In genomic region chr11:59308164-59308542, GRCm38 (mm10) we compare ENCODE assay signal across 8 mouse cellular contexts. TPM values are rescaled to one million over a fixed set of nuclear protein-coding genes. Genes with fewer than 3 reads are reported as not detected.
DNase-seq lines count a peak whose midpoint lies in the region; ATAC-seq and TF ChIP-seq lines count a peak whose summit lies in the region.

No protein-coding gene starts in this region.

- H3K27ac ChIP-seq in kidney, postnatal 0 days = no peak overlapping the region
- H3K27ac ChIP-seq in embryonic facial prominence, embryonic 15.5 days (replicated peaks) = peak overlapping the region; percentile 55; the same call in 1 of the 2 replicates
- peak overlapping the region; percentile 58; the same call in 1 of the 2 replicates for H3K27ac ChIP-seq in hindbrain, embryonic 13.5 days
- H3K27ac ChIP-seq in neural tube, embryonic 13.5 days (replicated peaks) = no peak overlapping the region

- no peaks in the 10 kb centered on the region for H3K9me3 ChIP-seq in kidney, postnatal 0 days (replicated peaks; ENCODE audit: low read length)
- H3K9me3 ChIP-seq in embryonic facial prominence, embryonic 15.5 days (replicated peaks) = no peaks in the 10 kb centered on the region
- H3K9me3 ChIP-seq in hindbrain, embryonic 13.5 days = no peaks in the 10 kb centered on the region
- no peaks in the 10 kb centered on the region for H3K9me3 ChIP-seq in neural tube, embryonic 13.5 days

- no peak for DNase-seq in kidney, postnatal 0 days (ENCODE audit: low spot score)
- DNase-seq in kidney, adult 8-10 months = no peak
- no peak for DNase-seq in urinary bladder, adult 18-20 months (ENCODE audit: low spot score in 2 of 2)
- DNase-seq in thymus, postnatal 25 days = no peak
- no peak for DNase-seq in layer of hippocampus, adult 9-10 months (ENCODE audit: low spot score)

- peaks cover 13% of the 10 kb centered on the region for H3K27me3 ChIP-seq in kidney, postnatal 0 days (ENCODE audit: insufficient read depth, low read length)
- peaks cover 47% of the 10 kb centered on the region for H3K27me3 ChIP-seq in embryonic facial prominence, embryonic 15.5 days
- peaks cover 91% of the 10 kb centered on the region for H3K27me3 ChIP-seq in hindbrain, embryonic 13.5 days
- H3K27me3 ChIP-seq in neural tube, embryonic 13.5 days = peaks cover 70% of the 10 kb centered on the region

- H3K4me1 ChIP-seq in kidney, postnatal 0 days (replicated peaks; ENCODE audit: insufficient read depth, low read length) = peaks cover 24% of the 10 kb centered on the region
- H3K4me1 ChIP-seq in embryonic facial prominence, embryonic 15.5 days = peaks cover 73% of the 10 kb centered on the region
- peaks cover 66% of the 10 kb centered on the region for H3K4me1 ChIP-seq in hindbrain, embryonic 13.5 days (replicated peaks)
- H3K4me1 ChIP-seq in neural tube, embryonic 13.5 days (replicated peaks) = peaks cover 51% of the 10 kb centered on the region

- 25% methylated on average over 12 of the region's 12 CpGs for WGBS in kidney, postnatal 0 days
- WGBS in embryonic facial prominence, embryonic 15.5 days = 21% methylated on average over 12 of the region's 12 CpGs
- 28% methylated on average over 12 of the region's 12 CpGs for WGBS in hindbrain, embryonic 13.5 days
- 29% methylated on average over 12 of the region's 12 CpGs for WGBS in neural tube, embryonic 13.5 days

- H3K36me3 ChIP-seq in kidney, postnatal 0 days (ENCODE audit: insufficient read depth, low read length) = no peaks in the 10 kb centered on the region
- H3K36me3 ChIP-seq in embryonic facial prominence, embryonic 15.5 days = no peaks in the 10 kb centered on the region
- H3K36me3 ChIP-seq in hindbrain, embryonic 13.5 days = no peaks in the 10 kb centered on the region
- no peaks in the 10 kb centered on the region for H3K36me3 ChIP-seq in neural tube, embryonic 13.5 days

- no peak for ATAC-seq in kidney, postnatal 0 days (replicated peaks; ENCODE audit: low FRiP score, low read depth)
- ATAC-seq in embryonic facial prominence, embryonic 15.5 days (ENCODE audit: insufficient number of reproducible peaks, low FRiP score, low TSS enrichment, low read depth) = no peak
- ATAC-seq in hindbrain, embryonic 13.5 days (ENCODE audit: low FRiP score) = no peak
- ATAC-seq in neural tube, embryonic 13.5 days (ENCODE audit: low read depth) = no peak

- no peak overlapping the region for H3K4me3 ChIP-seq in kidney, postnatal 0 days (replicated peaks; ENCODE audit: low read depth, low read length)
- peak overlapping the region; percentile 72 for H3K4me3 ChIP-seq in embryonic facial prominence, embryonic 15.5 days (replicated peaks)
- H3K4me3 ChIP-seq in hindbrain, embryonic 13.5 days = peak overlapping the region; percentile 57
- H3K4me3 ChIP-seq in neural tube, embryonic 13.5 days = peak overlapping the region; percentile 55

- H3K4me2 ChIP-seq in kidney, postnatal 0 days (ENCODE audit: low read length) = peak overlapping the region; percentile 94; the same call in 1 of the 2 replicates
- H3K4me2 ChIP-seq in embryonic facial prominence, embryonic 15.5 days (replicated peaks) = peak overlapping the region; percentile 95
- peak overlapping the region; percentile 86 for H3K4me2 ChIP-seq in hindbrain, embryonic 13.5 days
- H3K4me2 ChIP-seq in neural tube, embryonic 13.5 days = peak overlapping the region; percentile 83

- H3K9ac ChIP-seq in kidney, postnatal 0 days (ENCODE audit: low read depth, low read length) = no peak overlapping the region
- no peak overlapping the region for H3K9ac ChIP-seq in embryonic facial prominence, embryonic 15.5 days
- H3K9ac ChIP-seq in hindbrain, embryonic 13.5 days = peak overlapping the region; percentile 49
- peak overlapping the region; percentile 52 for H3K9ac ChIP-seq in neural tube, embryonic 13.5 days

- no peak for TF ChIP-seq CTCF in kidney, postnatal 0 days (IDR thresholded peaks at IDR 0.05; ENCODE audit: low read depth)

RNA-seq across cellular contexts. Expression of gene Wnt9a, which starts 1.4 kb away (rescaled TPM):
- polyA plus RNA-seq in kidney, postnatal 0 days (2015; fragmentation: Nextera tagmentation; extraction: Ambion mirVana) = 1.0 and 1.1 TPM in 2 replicates
- 7.0 and 8.5 TPM in 2 replicates for polyA plus RNA-seq in embryonic facial prominence, embryonic 15.5 days (2015; fragmentation: Nextera tagmentation; extraction: Ambion mirVana)
- polyA plus RNA-seq in hindbrain, embryonic 13.5 days (2015; fragmentation: Nextera tagmentation; extraction: Ambion mirVana) = 3.6 and 5.0 TPM in 2 replicates
- 3.6 and 3.8 TPM in 2 replicates for polyA plus RNA-seq in neural tube, embryonic 13.5 days (2015; fragmentation: Nextera tagmentation; extraction: Ambion mirVana)

RNA-seq across cellular contexts. Expression of gene Wnt3a, which starts 17.6 kb away (rescaled TPM):
- not detected in 2 replicates for polyA plus RNA-seq in kidney, postnatal 0 days (2015; fragmentation: Nextera tagmentation; extraction: Ambion mirVana)
- 2.5 and 3.4 TPM in 2 replicates for polyA plus RNA-seq in embryonic facial prominence, embryonic 15.5 days (2015; fragmentation: Nextera tagmentation; extraction: Ambion mirVana)
- polyA plus RNA-seq in hindbrain, embryonic 13.5 days (2015; fragmentation: Nextera tagmentation; extraction: Ambion mirVana) = 1.4 and 4.1 TPM in 2 replicates
- 1.2 and 1.7 TPM in 2 replicates for polyA plus RNA-seq in neural tube, embryonic 13.5 days (2015; fragmentation: Nextera tagmentation; extraction: Ambion mirVana)

Comparison
In these comparisons a context has a peak if more than half of its experiments do, and no peak if none do; other contexts are left out.
1. H3K27ac ChIP-seq: peak in embryonic facial prominence, embryonic 15.5 days (single experiment) and hindbrain, embryonic 13.5 days (single experiment); none in kidney, postnatal 0 days (single experiment) and neural tube, embryonic 13.5 days (single experiment).
2. H3K9ac ChIP-seq: peak in hindbrain, embryonic 13.5 days (single experiment) and neural tube, embryonic 13.5 days (single experiment); none in kidney, postnatal 0 days (single experiment) and embryonic facial prominence, embryonic 15.5 days (single experiment).
3. Peak in every context shown above with its lines, with median percentiles within 50 percentile points of each other: H3K4me2 ChIP-seq.